Mouse (Mus musculus) embryonic fibroblast, embryonic 13.5 days (primary cell): ENCODE results near the gene Rab27a.
"Not testable (repeated sequence)": the region's sequence is repeated elsewhere in the genome, so short reads cannot be mapped to it uniquely, and the experiment has no call there.

Experiments
- CTCF ChIP-seq: IDR thresholded peaks from 2 replicates; pipeline ENCODE4 v1.5.1; 2011; ENCODE audit warnings: mild to moderate bottlenecking, control low read depth, low read length, moderate library complexity, borderline replicate concordance; ENCODE audit not compliant: insufficient read depth
- POLR2A ChIP-seq: IDR thresholded peaks from 2 replicates; pipeline ENCODE4 v1.6.1; 2011; ENCODE audit warnings: low read depth, mild to moderate bottlenecking, control low read depth, low read length, moderate library complexity

DNA sequence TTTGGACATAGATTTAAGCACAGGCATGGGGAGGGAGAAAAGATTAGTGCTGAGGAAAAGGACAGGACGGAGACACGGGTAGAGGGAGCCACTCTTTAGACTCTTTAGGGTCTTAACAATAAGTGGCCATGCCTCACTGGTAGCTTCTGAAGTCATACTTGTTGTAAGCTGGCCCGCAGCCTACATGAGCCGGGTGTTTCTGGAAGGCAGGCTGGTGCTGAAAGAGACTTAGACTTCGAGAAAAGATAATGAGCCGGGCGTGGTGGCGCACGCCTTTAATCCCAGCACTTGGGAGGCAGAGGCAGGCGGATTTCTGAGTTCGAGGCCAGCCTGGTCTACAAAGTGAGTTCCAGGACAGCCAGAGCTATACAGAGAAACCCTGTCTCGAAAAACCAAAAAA is 34.7 kb downstream of the Rab27a start:
- TF ChIP-seq CTCF, POLR2A: not testable (repeated sequence)
